Mouse (Mus musculus) intestine, postnatal 0 days (tissue): Measurements from ENCODE around the gene Esrrg. TPM values are rescaled to one million over a fixed set of nuclear protein-coding genes. Genes with fewer than 3 reads are reported as not detected.

Experiments used
- ATAC-seq: fragments of 200-750 bp; cut with Nextera tagmentation; 2 replicates; pipeline ENCODE4 v1.8.0; 2017; ENCODE audit warnings: mild to moderate bottlenecking, moderate TSS enrichment, moderate library complexity
- H3K27ac ChIP-seq: fragments of 300-500 bp; sonication (generic); 2 replicates; pipeline ENCODE4 v1.5.1; 2014; ENCODE audit warnings: mild to moderate bottlenecking, low read depth, low read length, moderate library complexity
- H3K27me3 ChIP-seq: fragments of 300-500 bp; sonication (generic); replicated peaks from 2 replicates; pipeline ENCODE4 v1.6.1; 2014; ENCODE audit warnings: low read length, mixed read lengths; ENCODE audit not compliant: control insufficient read depth, insufficient read depth
- H3K36me3 ChIP-seq: fragments of 300-500 bp; sonication (generic); 2 replicates; pipeline ENCODE4 v1.6.1; 2014; ENCODE audit warnings: mild to moderate bottlenecking, moderate library complexity; ENCODE audit not compliant: control insufficient read depth, insufficient read depth
- H3K4me1 ChIP-seq: fragments of 300-500 bp; sonication (generic); replicated peaks from 2 replicates; pipeline ENCODE4 v1.6.1; 2014; ENCODE audit warnings: antibody characterized with exemption, low read length, mixed read lengths; ENCODE audit not compliant: control insufficient read depth, insufficient read depth
- H3K4me2 ChIP-seq: fragments of 300-500 bp; sonication (generic); replicated peaks from 2 replicates; pipeline ENCODE4 v1.6.1; 2014; ENCODE audit warnings: low read depth, mild to moderate bottlenecking, moderate library complexity
- H3K4me3 ChIP-seq: fragments of 300-500 bp; sonication (generic); 2 replicates; pipeline ENCODE4 v1.5.1; 2014; ENCODE audit warnings: low read depth, low read length
- H3K9ac ChIP-seq: fragments of 300-500 bp; sonication (generic); 2 replicates; pipeline ENCODE4 v1.6.1; 2014; ENCODE audit warnings: mild to moderate bottlenecking, low read depth, low read length
- H3K9me3 ChIP-seq: fragments of 300-500 bp; sonication (generic); 2 replicates; pipeline ENCODE4 v1.6.1; 2016; ENCODE audit warnings: mixed run types; ENCODE audit not compliant: control insufficient read depth
- CTCF ChIP-seq: sonication (generic); IDR thresholded peaks from 2 replicates; pipeline ENCODE4 v1.5.1; 2016; ENCODE audit warnings: low read depth, mild to moderate bottlenecking, control low read depth, antibody characterized with exemption, moderate library complexity
- WGBS: fragments of 180-500 bp; shearing (Covaris S2); extraction: QIAGEN DNeasy Blood & Tissue Kit; methylation state at CpG from one replicate; pipeline ENCODE4 v1.1.7; 2014; 5-methylcytosine and 5-hydroxymethylcytosine counted together
- polyA plus RNA-seq: library from polyadenylated mRNA; unstranded; fragments of >200 nt; fragmentation: Nextera tagmentation; extraction: Ambion mirVana; gene quantifications from 2 replicates; pipeline ENCODE4 v1.2.1, GENCODE M21; 2015

The Esrrg gene
- polyA plus RNA-seq, 1 experiment from 2014 or later, result 1.2 TPM

- no peaks in the 10 kb centered on the region for H3K4me1 ChIP-seq
- WGBS, result 16% methylated on average over 32 of the region's 32 CpGs
- peaks cover 56% of the 10 kb centered on the region for H3K27me3 ChIP-seq
- ATAC-seq, result no peak
- H3K27ac ChIP-seq, result no peak overlapping the region
- TF ChIP-seq CTCF, result no peak
- peak overlapping the region; percentile 47 for H3K4me2 ChIP-seq
- no peaks in the 10 kb centered on the region for H3K36me3 ChIP-seq
- H3K4me3 ChIP-seq, result peak overlapping the region; percentile 14; the same call in 1 of the 2 replicates
- H3K9ac ChIP-seq, result no peak overlapping the region
- H3K9me3 ChIP-seq, result 0 out of 2 replicates have a peak, but pooled peaks cover 3% of the 10 kb centered on the region
Observed at GRCm38 (mm10) chr1:187605391-187606270, 3.0 kb upstream of the Esrrg start.

- 23% methylated on average over 23 of the region's 23 CpGs for WGBS
- no peak for ATAC-seq
- Histone ChIP-seq H3K9ac (no peak overlapping the region), H3K4me1 (no peaks in the 10 kb centered on the region), H3K9me3 (no peaks in the 10 kb centered on the region), H3K27me3 (peaks cover 64% of the 10 kb centered on the region), H3K4me2 (no peak overlapping the region), H3K36me3 (no peaks in the 10 kb centered on the region), H3K27ac (no peak overlapping the region), H3K4me3 (no peak overlapping the region)
- no peak for TF ChIP-seq CTCF
Observed at GRCm38 (mm10) chr1:187606271-187607040, 2.1 kb upstream of the Esrrg start.

DNA sequence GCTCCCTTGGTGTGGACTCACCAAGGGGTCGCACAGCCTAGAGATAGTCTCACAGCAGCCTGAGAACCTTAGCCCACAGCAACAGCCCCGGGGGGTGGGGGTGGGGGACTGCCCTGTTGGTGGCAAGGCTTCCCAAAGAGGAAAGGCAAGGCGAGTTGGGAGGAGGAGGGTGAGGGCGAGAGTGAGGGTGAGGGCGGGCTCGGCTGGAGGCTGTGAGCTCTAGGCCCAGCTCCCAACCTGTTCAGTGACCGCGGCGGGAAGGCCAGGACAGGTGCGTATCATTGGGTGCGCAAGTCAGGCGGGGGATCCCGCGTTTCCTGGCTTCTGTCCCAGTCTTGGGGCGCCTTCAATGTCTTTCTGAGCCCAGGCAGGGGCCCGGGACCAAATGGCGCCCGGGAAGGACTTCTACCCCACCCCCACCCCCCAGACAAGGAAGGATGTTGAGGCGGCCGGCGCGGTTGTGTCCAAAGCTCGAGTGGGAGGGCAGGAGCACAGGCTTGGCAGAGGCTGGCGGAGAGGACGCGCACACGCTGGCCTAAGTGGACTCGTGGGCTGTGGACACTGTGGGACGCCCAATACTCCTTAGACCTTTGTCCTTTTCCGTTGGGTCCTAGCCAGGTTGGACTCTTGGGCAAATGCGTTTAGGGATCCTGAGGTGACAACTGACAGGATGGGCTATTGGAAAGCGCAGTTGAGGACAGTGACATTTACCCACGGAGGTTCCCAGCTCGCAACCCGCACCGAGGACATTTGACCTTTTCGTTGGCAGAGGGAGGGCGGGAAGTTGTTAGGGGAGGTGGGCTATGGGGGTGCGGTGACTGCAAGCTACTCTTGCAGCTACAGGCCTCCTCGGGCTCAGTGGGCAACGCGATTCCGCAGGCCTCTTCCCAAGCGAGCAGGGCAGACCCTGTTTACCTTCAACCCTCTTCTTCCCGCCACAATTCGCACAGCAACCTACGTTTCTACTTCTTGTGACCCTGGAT lies 1.2 kb upstream of the Esrrg start:
- Histone ChIP-seq H3K9ac (no peak overlapping the region), H3K27me3 (peaks cover 65% of the 10 kb centered on the region), H3K36me3 (no peaks in the 10 kb centered on the region), H3K4me2 (peak overlapping the region; percentile 92; the same call in 1 of the 2 replicates), H3K9me3 (no peaks in the 10 kb centered on the region), H3K4me3 (peak overlapping the region; percentile 53), H3K27ac (no peak overlapping the region), H3K4me1 (no peaks in the 10 kb centered on the region)
- WGBS, result 11% methylated on average over 45 of the region's 47 CpGs
- no peak for TF ChIP-seq CTCF
- ATAC-seq, result no peak

DNA sequence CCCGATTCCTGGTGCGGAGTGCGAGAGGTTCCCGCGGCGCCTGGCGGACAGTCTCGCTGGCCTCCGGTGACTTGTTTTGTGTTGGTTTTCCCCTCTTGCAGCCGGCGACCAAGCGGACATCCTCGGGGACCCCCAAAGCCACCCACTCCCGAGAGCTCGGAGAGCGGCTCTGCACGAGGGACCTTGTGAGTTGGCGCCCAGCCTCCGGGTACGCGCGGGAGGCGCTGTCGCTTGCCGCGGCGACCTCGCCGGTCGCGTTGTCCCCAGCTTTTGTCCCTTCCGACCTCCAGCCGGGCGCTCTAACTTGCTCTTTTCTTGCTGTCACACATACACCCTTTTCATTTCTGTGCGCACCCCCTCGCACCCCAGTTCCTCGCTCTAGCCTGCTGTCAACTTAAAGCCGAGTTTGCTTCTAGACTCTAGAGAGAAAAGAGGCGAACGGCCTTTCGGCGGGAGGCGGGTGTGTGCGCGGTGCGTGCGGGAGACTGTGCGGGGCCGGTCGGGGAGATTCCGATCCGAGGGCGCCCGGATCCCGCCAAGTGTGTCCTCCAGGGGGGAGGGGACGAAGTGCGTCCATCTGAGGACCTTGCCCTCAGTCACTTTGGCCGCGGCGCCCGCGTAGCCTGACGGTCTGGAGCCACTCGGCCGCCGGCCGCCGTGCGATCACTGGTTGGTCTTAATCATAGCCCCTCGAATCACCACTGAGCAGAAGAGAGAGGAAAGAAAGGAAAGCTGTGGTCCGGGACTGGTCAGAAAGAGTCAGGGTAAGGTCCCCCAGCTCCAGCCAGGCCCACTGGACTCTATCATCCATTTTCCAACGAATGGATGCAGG lies 646 bp downstream of the Esrrg start:
- H3K27ac ChIP-seq, result no peak overlapping the region
- under 1% methylated on average over 72 of the region's 72 CpGs for WGBS
- H3K9ac ChIP-seq, result no peak overlapping the region
- H3K27me3 ChIP-seq, result peaks cover 65% of the 10 kb centered on the region
- H3K4me1 ChIP-seq, result no peaks in the 10 kb centered on the region
- no peaks in the 10 kb centered on the region for H3K36me3 ChIP-seq
- no peaks in the 10 kb centered on the region for H3K9me3 ChIP-seq
- peak overlapping the region; percentile 53 for H3K4me3 ChIP-seq
- TF ChIP-seq CTCF, result peak; percentile 37
- peak; percentile 26; the same call in 1 of the 2 replicates for ATAC-seq
- H3K4me2 ChIP-seq, result peak overlapping the region; percentile 92

DNA sequence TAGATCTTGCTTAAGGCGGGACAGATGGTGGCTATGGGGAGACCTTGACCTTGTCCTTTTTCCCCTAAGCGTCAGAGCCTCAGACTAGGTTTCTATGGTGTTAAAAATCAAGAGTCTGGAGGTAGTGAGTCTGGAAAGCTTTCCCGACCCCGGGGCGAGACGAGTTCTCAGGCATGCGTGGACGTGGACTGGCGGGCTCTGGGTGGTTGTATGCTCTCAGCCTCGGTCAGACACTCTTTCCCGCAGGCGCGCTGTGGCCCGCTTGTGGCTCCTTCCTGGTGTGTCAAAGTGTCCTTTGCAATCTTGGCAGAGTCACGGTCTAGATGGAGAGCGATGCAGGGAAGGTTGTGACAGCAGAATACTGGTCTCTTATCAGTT lies 1.3 kb downstream of the Esrrg start:
- Histone ChIP-seq H3K9me3 (no peaks in the 10 kb centered on the region), H3K9ac (no peak overlapping the region), H3K4me1 (no peaks in the 10 kb centered on the region), H3K36me3 (no peaks in the 10 kb centered on the region), H3K4me2 (peak overlapping the region; percentile 92), H3K27me3 (peaks cover 63% of the 10 kb centered on the region), H3K27ac (no peak overlapping the region), H3K4me3 (peak overlapping the region; percentile 53)
- TF ChIP-seq CTCF, result no peak
- ATAC-seq, result no peak
- WGBS, result 4% methylated on average over 16 of the region's 16 CpGs
